8 mouse cellular contexts compared by ENCODE assay signal in genomic region chr19:28530846-28531245, GRCm38 (mm10).
DNase-seq lines count a peak whose midpoint lies in the region; ATAC-seq and TF ChIP-seq lines count a peak whose summit lies in the region.

No protein-coding gene starts in this region.

- H3K9ac ChIP-seq in liver, embryonic 12.5 days = no peak overlapping the region
- no peak overlapping the region for H3K9ac ChIP-seq in limb, embryonic 12.5 days (replicated peaks)

- H3K27ac ChIP-seq in liver, embryonic 12.5 days = no peak overlapping the region
- no peak overlapping the region for H3K27ac ChIP-seq in limb, embryonic 12.5 days
- no peak overlapping the region for H3K27ac ChIP-seq in small intestine, adult 2 months (ENCODE audit: insufficient read depth, low read depth, low read length)

- no peaks in the 10 kb centered on the region for H3K4me1 ChIP-seq in liver, embryonic 12.5 days
- no peaks in the 10 kb centered on the region; the same call in 1 of the 2 replicates for H3K4me1 ChIP-seq in limb, embryonic 12.5 days (replicated peaks)
- H3K4me1 ChIP-seq in small intestine, adult 2 months (ENCODE audit: control insufficient read depth, insufficient read depth, insufficient read length, low read length) = no peaks in the 10 kb centered on the region

- H3K4me3 ChIP-seq in liver, embryonic 12.5 days = no peak overlapping the region
- H3K4me3 ChIP-seq in limb, embryonic 12.5 days (replicated peaks) = no peak overlapping the region
- no peak overlapping the region for H3K4me3 ChIP-seq in small intestine, adult 2 months (ENCODE audit: low read depth, low read length)

- ATAC-seq in cerebellum, adult (ENCODE audit: insufficient number of reproducible peaks, low FRiP score, low TSS enrichment) = no peak
- no peak for ATAC-seq in liver, embryonic 12.5 days
- peak; percentile 31; the same call in 1 of the 2 replicates for ATAC-seq in limb, embryonic 12.5 days (ENCODE audit: insufficient number of reproducible peaks, insufficient read depth, low FRiP score, low TSS enrichment, low read depth)

- TF ChIP-seq CTCF in small intestine, adult 2 months (IDR thresholded peaks at IDR 0.05; ENCODE audit: extremely low read depth, insufficient read length, insufficient replicate concordance, low read depth, low read length) = peak; percentile 84; the same call in 1 of the 2 replicates

- peak; percentile 6 for DNase-seq in cerebellum, adult 9-11 months
- peak; percentile 32 for DNase-seq in liver
- peak; percentile 12 for DNase-seq in brain, adult 2 months (ENCODE audit: low read depth, low spot score)
- DNase-seq in right cerebral cortex, postnatal 25 days = no peak

- H3K27me3 ChIP-seq in liver, embryonic 12.5 days (replicated peaks) = no peaks in the 10 kb centered on the region
- no peaks in the 10 kb centered on the region for H3K27me3 ChIP-seq in limb, embryonic 12.5 days
- no peaks in the 10 kb centered on the region for H3K27me3 ChIP-seq in small intestine, adult 2 months (ENCODE audit: control insufficient read depth, insufficient read depth, low read length)

- H3K36me3 ChIP-seq in liver, embryonic 12.5 days = no peaks in the 10 kb centered on the region
- H3K36me3 ChIP-seq in limb, embryonic 12.5 days = no peaks in the 10 kb centered on the region
- no peaks in the 10 kb centered on the region for H3K36me3 ChIP-seq in small intestine, adult 2 months (ENCODE audit: control insufficient read depth, insufficient read depth, low read length)

- H3K4me2 ChIP-seq in liver, embryonic 12.5 days = no peak overlapping the region
- no peak overlapping the region for H3K4me2 ChIP-seq in limb, embryonic 12.5 days

- WGBS in liver, embryonic 12.5 days (ENCODE audit: insufficient replicate concordance) = 37% methylated on average over 10 of the region's 10 CpGs
- WGBS in limb, embryonic 12.5 days = 67% methylated on average over 10 of the region's 10 CpGs
- WGBS in small intestine, adult 2 months = 52% methylated on average over 10 of the region's 10 CpGs

- no peak for TF ChIP-seq POLR2A in small intestine, adult 2 months (IDR thresholded peaks at IDR 0.05; ENCODE audit: low read depth, low read length)

- H3K9me3 ChIP-seq in liver, embryonic 12.5 days (replicated peaks) = no peaks in the 10 kb centered on the region
- no peaks in the 10 kb centered on the region for H3K9me3 ChIP-seq in limb, embryonic 12.5 days
